Mouse (Mus musculus) bone marrow macrophage, adult 2 months (primary cell): Measurements from ENCODE around the gene Camsap2.

ENCODE experiments used
- CTCF ChIP-seq: IDR thresholded peaks from 2 replicates; pipeline ENCODE4 v1.5.1; 2012; ENCODE audit warnings: low read depth, mild to moderate bottlenecking, low read length, moderate library complexity
- POLR2A ChIP-seq: IDR thresholded peaks from 2 replicates; pipeline ENCODE4 v1.6.1; 2012; ENCODE audit warnings: mild to moderate bottlenecking, low read depth, low read length, borderline replicate concordance

GRCm38 (mm10) chr1:136220037-136220871 is 125.7 kb downstream of the Camsap2 start:
- TF ChIP-seq CTCF (no peak), POLR2A (no peak)
